Mouse (Mus musculus) thymus, postnatal 10 days (tissue): ENCODE data around the gene Socs1.

Source experiments
- DNase-seq, 2 experiments: peaks; one replicate each; pipeline ENCODE4 v3.0.0; 2021; ENCODE audit warnings: low spot score in 2 of 2

Socs1 gene

DNA sequence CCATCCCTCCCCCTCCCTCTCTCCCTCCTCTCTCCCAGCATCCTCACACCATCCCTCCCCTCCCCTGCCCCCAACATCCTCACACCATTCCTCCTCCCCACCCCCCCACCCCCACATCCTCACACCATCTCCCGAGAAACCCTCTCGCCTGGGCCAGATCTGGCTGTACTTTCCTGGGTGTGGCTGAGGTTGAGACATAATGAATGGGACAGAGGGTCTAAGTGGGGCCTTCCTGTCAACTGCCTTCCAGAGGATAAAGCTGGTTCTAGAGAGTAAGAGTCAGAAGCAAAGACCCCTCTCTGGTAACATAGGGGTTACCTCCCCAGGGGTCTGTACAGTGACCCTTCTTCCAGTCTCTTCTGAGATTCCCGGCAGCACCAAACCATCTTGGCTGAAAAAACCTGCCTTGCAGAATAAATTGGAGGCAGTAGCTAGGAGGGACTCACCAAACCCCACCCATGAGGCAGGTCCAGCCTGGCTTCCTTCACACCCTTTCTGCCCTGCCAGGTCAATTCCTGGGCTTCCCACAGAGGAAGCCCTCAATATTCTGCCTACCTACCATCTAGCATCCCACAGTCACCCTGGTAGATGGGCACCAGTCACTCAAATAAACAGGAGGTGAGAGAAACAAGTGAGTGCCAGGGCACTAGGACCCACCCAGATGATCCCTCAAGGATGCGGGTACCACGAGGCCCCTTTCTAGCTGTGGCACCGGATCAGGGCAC, 21.6 kb downstream of the Socs1 start:
- no peak for DNase-seq

DNA sequence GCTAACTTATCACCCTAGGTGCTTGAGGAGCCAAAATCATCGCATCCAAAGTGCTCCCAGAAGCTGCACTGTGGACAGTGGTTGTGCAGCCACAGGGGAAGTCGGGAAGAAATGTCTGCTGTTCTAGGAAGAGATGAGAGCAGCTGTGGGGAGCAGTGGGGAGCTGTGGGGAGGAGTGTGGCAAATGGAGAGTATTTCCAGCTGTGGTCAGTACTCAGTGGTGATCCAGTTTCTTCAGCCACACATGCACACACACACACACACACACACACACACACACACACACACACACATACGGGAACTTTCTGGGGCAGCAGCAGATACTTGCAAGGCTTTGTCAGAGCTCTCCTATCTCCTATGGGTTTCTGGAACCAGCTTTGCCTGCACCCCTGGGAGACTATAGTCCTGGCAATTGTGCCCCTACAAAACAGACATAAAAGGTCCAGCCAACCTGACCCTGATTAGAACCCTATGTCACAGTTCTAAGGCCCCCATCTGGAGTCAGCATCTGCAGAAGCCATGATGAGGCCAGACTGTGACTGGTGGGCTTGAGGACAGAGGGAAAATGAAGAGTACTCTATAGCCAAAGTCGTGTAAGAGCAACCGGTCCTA, 22.7 kb downstream of the Socs1 start:
- DNase-seq, result no peak

DNA sequence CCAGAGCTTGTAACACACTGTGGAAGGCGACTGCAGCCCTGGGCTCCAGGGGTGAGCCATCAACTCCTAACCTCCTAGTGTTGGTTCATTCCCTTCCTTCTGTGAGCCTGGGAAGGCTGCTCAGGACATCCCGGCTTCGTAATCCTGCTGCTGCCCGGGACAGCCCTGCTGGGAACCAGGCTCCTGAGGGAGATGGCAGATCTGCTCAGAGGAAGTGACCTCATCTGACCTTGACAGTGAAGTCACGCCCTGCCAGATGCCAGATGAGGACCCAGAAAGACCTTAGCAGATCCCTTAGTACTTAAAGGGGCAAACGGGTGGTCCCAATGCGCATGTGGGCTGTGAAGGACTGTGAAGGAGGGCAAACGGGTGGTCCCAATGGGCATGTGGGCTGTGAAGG, 24.2 kb downstream of the Socs1 start:
- DNase-seq, result no peak

DNA sequence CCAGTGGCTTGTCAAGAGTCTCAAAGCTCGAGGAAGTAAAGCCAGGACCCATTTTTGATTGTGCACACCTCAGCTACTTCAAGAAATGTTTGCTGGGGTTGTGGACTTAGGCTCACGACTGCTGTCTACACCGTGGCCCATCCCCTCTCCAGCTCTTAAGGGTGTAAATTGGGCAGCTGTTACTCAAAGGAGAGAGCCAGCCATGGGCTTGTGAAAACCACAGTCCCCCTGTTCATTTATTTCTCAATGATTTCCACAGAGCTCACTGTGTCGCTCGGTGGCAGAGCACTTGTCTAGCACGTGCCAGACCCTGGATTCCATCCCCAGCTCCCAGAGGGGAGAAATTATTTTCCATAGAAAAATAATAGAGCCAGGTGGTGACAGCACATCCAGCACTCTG, 29.2 kb downstream of the Socs1 start:
- DNase-seq, result no peak

GRCm38 (mm10) chr16:10754521-10755296, 30.6 kb downstream of the Socs1 start:
- no peak for DNase-seq

DNA sequence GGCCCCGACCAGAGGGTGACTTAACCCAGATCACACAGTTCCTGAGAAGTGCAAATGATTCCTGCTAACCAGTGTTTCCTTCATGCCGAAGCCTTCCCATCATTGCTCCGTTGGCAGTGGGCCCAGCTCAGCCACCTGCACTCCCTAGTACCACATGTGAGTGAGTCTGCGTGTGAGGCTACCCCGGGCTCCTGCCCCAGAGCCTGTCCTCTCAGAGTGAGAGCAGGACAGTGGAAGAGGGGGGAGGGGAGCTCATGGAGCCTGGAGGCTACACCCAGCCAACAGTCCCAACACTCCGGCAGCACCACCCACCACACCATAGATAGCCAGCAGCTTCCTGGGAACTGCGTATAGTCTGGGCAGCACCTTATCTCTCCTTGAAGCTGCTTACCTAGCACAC, 35.5 kb downstream of the Socs1 start:
- DNase-seq, result no peak

GRCm38 (mm10) chr16:10749226-10749625, 36.1 kb downstream of the Socs1 start:
- DNase-seq, result peak; percentile 66 to 67

DNA sequence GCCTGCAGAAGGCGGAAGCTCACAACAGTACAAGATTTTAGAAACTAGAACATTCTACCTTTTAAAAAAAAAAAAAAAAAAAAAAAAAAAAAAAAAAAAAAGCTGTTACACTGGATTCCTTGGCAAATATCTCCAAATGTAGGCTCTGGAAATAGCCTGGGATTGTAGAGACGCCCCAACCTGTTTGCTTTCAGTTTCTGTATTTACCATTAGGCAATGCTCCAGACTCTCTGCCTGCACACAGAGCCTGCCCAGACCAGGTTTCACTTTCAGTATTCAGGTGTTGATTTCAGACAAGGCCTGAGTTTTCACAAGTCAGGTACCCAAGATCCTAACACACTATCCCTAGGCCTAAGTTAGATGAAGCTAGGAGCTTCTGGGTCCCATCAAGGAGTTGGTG, 44.3 kb downstream of the Socs1 start:
- DNase-seq, result no peak

GRCm38 (mm10) chr16:10739854-10740398, 45.4 kb downstream of the Socs1 start:
- DNase-seq, result no peak

- no peak for DNase-seq
These were observed 46.5 kb downstream of the Socs1 start for GRCm38 (mm10) chr16:10738866-10739265.

- DNase-seq, result no peak
These were observed 47.8 kb downstream of the Socs1 start for GRCm38 (mm10) chr16:10737571-10737970.

GRCm38 (mm10) chr16:10736364-10736763, 49.0 kb downstream of the Socs1 start:
- no peak for DNase-seq

GRCm38 (mm10) chr16:10735781-10736180, 49.6 kb downstream of the Socs1 start:
- DNase-seq, result no peak

GRCm38 (mm10) chr16:10732421-10732820, 52.9 kb downstream of the Socs1 start:
- DNase-seq, result peak in 1 of 2 experiments; percentile 48
